Mouse (Mus musculus): Measurements from ENCODE around the gene Gorasp2.

- TF ChIP-seq CTCF (IDR thresholded peaks at IDR 0.05; ENCODE audit: borderline replicate concordance, extremely low read depth, insufficient read depth, insufficient read length) (no peak), POLR2A (IDR thresholded peaks at IDR 0.05; ENCODE audit: borderline replicate concordance, extremely low read depth, insufficient read depth, insufficient read length, poor library complexity, severe bottlenecking) (no peak)
Measured at GRCm38 (mm10) chr2:70751655-70752054, 90.3 kb downstream of the Gorasp2 start.
